Mouse (Mus musculus): Measurements from ENCODE around the gene Taf1c.

GRCm38 (mm10) chr8:119646197-119646596 lies 41.2 kb upstream of the Taf1c start:
- TF ChIP-seq POLR2A (IDR thresholded peaks at IDR 0.05; ENCODE audit: borderline replicate concordance, extremely low read depth, insufficient read depth, insufficient read length, poor library complexity, severe bottlenecking), result no peak
- peak; percentile 13; the same call in 1 of the 2 replicates for TF ChIP-seq CTCF (IDR thresholded peaks at IDR 0.05; ENCODE audit: borderline replicate concordance, extremely low read depth, insufficient read depth, insufficient read length)
